Mouse (Mus musculus): ENCODE measurements around the gene Mon2.

The Mon2 gene

GRCm38 (mm10) chr10:122963463-122964240, 112.7 kb downstream of the Mon2 start:
- DNase-seq (ENCODE audit: low spot score in 2 of 2), result no peak

GRCm38 (mm10) chr10:122962651-122963050, 113.7 kb downstream of the Mon2 start:
- no peak for DNase-seq (ENCODE audit: low spot score in 2 of 2)

GRCm38 (mm10) chr10:122961494-122961893, 114.8 kb downstream of the Mon2 start:
- no peak for DNase-seq (ENCODE audit: low spot score in 2 of 2)

- no peak for DNase-seq (ENCODE audit: low spot score in 2 of 2)
These were observed 115.6 kb downstream of the Mon2 start for GRCm38 (mm10) chr10:122960738-122961137.

GRCm38 (mm10) chr10:122960216-122960615, 116.1 kb downstream of the Mon2 start:
- DNase-seq (ENCODE audit: low spot score in 2 of 2), result no peak

- no peak for DNase-seq (ENCODE audit: low spot score in 2 of 2)
These were observed 117.6 kb downstream of the Mon2 start for GRCm38 (mm10) chr10:122958699-122959098.

GRCm38 (mm10) chr10:122957918-122958317, 118.4 kb downstream of the Mon2 start:
- no peak for DNase-seq (ENCODE audit: low spot score in 2 of 2)

GRCm38 (mm10) chr10:122953576-122953975, 122.7 kb downstream of the Mon2 start:
- no peak for DNase-seq (ENCODE audit: low spot score in 2 of 2)

GRCm38 (mm10) chr10:122950966-122951365, 125.3 kb downstream of the Mon2 start:
- DNase-seq (ENCODE audit: low spot score in 2 of 2), result no peak

- no peak for DNase-seq (ENCODE audit: low spot score in 2 of 2)
These were observed 131.4 kb downstream of the Mon2 start for GRCm38 (mm10) chr10:122944888-122945287.

GRCm38 (mm10) chr10:122943824-122944223, 132.5 kb downstream of the Mon2 start:
- no peak for DNase-seq (ENCODE audit: low spot score in 2 of 2)

- no peak for DNase-seq (ENCODE audit: low spot score in 2 of 2)
These were observed 133.5 kb downstream of the Mon2 start for GRCm38 (mm10) chr10:122942771-122943170.
